Mouse (Mus musculus): ENCODE data around the gene Fam84b.

The Fam84b gene

DNA sequence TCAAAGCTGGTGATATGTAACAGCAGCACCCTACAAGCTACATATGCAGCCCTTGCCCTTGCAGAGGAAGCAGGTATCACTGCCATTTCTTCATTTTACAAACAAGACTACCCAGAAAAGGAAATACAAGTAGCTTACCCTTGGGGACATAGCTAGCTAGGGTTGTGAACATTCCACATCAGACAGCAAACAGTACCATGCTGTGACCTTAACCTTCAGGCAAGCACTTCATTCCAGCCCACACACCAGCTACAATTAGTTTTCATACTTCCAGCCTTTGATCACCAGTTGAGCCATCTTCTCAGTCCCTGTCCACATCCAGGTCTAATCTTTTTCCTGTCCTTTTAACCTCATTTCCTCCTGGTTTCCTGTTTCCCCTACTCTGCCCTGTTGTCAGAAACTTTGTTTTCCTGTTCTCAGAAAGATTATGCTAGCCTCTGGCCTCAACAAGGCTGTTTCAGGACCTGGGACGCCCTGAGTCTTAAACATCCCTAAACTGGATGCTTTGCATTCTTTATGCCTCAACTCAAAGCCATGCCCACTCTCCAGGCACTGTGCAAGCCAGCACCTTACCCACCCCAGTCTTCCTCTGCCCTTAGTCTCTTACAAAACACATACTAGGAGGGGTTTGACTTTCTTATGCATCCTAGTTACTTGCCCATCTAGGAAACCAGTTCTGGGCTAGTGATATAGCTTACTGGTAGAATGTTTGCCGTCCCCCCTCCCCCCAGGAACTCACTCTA is 19.9 kb downstream of the Fam84b start:
- no peak for DNase-seq (ENCODE audit: low read depth, low spot score)

DNA sequence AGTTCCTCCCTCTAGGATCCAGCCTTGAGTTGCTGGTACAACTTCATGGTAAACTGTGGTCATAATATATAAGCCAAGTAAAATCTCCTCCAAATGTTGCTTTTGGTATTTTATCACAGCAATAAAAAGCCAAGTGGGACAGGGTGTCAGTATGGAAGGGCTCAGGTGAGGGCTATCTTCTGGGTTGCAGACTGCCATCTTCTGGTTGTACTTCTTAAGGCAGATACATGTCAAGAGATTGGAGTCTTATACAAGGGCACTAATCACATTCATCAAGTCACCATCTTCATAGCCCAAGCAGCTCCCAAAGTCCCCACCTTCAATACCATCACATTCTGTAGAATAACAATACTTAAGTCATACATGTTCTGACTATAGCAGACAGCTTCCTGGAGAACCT is 21.0 kb downstream of the Fam84b start:
- DNase-seq (ENCODE audit: low read depth, low spot score): no peak

DNA sequence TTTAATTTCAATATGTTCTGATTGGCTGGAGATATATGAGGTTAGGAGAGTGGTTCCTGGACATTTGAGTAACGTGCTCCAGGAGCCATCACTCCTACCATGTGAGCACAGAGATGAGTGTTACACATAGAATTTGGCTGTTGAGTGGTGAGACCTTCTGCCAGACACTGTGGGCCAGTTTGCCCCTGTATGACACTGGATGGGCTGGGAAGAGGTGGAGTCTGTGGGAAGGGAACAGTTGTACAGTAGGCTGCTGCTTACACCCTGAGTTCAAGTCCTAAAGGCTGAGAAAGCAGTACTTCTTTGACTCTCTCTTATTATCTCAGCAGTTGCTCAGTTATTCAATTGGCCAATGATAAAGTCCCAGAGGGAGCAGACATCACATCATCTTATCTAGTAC is 27.4 kb downstream of the Fam84b start:
- DNase-seq (ENCODE audit: low read depth, low spot score): no peak

DNA sequence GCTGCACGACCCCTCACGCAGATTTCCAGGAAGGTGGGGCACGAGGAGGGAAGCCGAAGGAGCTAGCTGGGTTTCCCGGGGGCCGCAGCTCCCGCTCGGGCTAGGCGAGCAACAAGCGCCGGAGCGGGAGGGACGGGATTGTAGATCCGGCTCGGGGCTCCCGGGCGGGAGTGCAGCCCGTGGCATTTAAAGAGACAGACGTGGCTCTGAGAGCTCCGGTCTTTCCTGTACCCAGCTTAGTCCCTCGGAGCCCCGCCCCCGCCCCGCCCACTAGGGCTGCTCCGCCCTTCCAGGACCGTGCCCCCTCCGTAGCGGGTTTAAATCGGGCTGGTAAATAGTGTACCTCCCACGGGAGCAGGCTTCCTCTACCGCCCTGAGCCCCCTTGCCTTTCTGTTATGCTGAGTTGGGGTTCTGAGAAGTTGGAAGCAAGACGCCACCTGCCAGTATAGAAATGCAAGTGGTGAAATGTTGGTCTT is 28.8 kb downstream of the Fam84b start:
- peak; percentile 74 for DNase-seq (ENCODE audit: low read depth, low spot score)

DNA sequence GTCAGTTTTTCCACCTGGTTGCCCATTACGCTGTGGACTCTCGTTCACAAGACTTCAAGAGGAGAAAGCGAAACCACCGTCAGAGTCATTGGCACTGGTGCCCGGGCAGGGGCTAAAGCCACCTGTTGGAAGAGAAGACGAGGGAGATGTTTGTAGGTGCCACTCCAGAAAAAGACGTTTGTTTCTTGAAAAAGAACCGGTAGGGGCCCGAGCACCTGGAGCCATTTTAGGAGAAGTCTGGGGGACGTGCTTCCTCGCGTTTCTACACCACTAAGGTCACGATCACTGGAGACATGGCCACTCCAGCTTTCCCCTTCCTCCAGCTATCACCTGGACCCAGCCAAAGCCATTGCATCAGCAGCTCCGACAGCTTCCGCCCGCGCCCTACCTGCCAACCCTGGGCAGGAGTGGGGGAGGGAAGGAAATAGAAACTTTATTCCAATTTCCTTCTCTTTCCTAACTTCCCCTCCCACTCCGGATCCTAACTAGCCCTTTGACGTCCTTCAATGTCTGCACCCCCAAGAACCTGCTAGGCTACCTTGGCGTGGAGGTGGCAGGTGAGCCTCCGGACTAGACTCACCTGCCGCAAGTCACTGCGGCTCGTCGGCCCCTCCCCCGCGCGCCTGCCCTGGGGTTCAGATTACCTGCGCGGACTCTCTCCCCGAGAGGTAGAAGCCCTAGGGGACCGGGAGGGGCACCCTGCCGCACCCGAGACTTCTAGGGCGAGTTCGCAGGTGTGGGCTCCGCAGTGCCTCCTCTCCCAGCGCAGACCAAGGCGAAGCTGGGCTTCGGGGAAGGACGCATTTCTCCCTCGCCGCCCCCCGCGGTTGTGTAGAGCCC is 29.5 kb downstream of the Fam84b start:
- DNase-seq (ENCODE audit: low read depth, low spot score): no peak

DNA sequence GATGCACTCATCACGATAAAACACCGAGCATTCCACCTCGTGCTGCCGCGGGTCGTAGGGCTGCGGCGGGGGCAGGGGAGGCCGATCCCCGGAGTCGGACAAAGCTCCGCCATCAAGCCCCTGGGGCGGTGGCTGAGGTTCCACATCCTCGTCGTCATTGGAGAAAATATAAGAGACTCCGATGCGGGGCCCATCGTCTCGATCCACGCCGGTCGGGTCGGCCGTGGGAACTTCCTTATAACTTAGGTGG is 30.0 kb downstream of the Fam84b start:
- no peak for DNase-seq (ENCODE audit: low read depth, low spot score)

- DNase-seq (ENCODE audit: low read depth, low spot score): peak; percentile 84
Measured at GRCm38 (mm10) chr15:60822803-60823619, 30.6 kb downstream of the Fam84b start.

GRCm38 (mm10) chr15:60822101-60822802 is 31.3 kb downstream of the Fam84b start:
- peak; percentile 69 for DNase-seq (ENCODE audit: low read depth, low spot score)

DNA sequence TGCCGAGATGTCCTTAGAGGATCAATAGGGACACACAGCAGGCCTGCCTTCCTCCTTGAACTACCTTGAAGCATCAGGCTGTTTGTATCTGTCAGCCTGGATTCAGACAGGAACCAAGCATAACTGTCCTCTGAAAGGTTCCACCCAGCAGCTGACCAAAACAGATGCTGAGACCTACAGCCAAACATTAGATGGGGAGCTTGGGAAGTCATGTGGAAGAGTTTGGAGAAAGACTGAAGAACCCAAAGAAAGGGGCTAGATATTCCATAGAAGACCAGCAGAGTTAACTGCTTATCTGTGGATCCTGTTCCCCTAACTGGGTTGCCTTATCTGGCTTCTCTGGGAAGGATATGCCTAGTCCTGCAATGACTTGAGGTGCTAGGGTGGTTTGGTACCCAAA is 35.1 kb downstream of the Fam84b start:
- no peak for DNase-seq (ENCODE audit: low read depth, low spot score)

DNA sequence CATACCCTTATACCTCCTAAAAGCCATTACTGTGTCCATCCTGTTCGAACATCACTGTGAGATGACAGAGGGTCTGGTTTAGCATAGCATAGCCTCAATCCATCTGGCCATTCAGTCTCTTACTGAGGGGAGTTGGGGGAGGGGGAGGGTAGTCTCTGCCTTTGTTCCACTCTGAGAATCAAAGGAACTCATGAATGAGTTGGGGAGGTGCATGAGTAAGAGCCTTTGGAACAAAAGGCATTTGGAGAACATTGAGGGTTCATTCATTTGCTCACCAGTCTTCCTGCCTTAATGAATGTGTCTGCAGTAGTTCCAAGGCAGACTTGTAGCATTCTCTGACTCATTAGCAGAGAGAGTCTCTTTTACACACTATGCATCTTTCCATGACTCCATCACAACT is 37.1 kb downstream of the Fam84b start:
- DNase-seq (ENCODE audit: low read depth, low spot score): no peak

DNA sequence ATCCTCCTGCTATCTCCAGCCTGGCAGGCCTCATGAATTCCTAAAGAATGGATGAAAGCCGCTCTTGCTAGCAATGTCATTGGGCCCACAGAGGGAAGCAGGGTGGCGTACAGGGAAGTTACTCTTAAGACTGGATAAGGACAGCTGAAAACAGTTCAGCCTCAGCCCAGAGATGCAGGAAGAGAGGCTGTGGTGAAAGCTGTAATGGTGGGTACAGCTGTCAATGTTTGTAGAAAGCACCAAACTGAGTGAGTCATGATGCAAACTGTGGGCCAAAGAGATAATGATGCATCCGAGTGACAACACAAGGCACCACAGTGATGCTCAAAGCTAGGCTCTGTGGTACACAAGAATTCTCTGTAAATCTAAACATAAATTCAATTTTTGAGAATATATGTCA is 39.0 kb downstream of the Fam84b start:
- DNase-seq (ENCODE audit: low read depth, low spot score): no peak

- no peak for DNase-seq (ENCODE audit: low read depth, low spot score)
Measured at GRCm38 (mm10) chr15:60793041-60793673, 60.4 kb downstream of the Fam84b start.

GRCm38 (mm10) chr15:60789084-60789483 is 64.5 kb downstream of the Fam84b start:
- DNase-seq (ENCODE audit: low read depth, low spot score): no peak

DNA sequence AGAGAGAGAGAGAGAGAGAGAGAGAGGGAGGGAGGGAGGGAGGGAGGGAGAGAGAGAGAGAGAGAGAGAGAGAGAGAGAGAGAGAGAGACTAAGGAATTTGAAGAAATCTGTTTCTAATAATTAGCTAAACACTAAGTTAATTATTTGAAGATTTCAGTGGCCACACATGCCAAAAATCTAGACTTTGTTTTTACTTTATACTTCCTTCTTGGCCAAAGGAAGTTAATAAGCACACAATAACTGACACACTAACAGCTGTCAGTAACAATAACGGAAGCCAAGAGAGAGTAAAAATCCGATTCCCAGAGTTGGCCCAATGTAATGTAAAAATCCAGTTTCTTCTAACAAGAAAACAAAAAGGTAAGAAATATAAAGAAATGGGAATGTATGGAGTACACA is 69.8 kb downstream of the Fam84b start:
- no peak for DNase-seq (ENCODE audit: low read depth, low spot score)

DNA sequence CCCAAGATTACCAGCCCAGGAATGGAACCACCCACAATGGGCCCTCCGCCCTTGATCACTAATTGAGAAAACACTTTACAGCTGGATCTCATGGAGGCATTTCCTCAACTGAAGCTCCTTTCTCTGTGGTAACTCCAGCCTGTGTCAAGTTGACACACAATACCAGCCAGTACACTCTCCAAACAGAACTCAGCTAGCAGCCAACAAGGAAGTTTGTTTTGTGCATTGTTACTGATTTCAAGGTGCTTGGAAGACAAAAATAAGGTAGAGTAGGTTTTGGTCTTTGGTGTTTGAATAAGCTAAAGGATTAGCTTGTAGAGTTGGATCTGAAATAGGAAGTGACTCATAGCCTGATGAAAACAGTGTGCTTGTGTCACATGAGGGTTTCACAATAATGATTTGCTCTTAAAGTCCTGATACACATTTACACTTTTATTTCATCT is 74.0 kb downstream of the Fam84b start:
- DNase-seq (ENCODE audit: low read depth, low spot score): no peak

DNA sequence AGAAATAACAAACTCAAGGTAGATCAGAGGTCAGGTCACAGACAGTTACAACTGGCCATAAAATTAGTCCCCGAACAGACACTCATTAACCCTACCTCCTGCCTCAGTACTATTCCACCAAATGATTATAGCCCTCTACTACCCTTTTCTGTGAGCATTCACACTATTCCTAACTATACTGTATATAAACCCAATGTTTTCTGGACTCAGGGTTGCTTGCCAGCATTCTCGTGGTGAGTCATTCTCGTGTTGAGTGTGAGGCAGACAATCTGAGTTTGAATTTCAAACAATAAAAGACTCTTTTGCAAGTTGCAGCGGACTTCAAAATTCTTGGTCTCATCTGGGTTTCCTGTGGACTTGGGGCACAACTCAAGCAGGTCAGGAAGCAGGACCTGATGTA is 74.5 kb downstream of the Fam84b start:
- no peak for DNase-seq (ENCODE audit: low read depth, low spot score)
